Mouse (Mus musculus): ENCODE data around the gene Hoxa1.

Gene Hoxa1

DNA sequence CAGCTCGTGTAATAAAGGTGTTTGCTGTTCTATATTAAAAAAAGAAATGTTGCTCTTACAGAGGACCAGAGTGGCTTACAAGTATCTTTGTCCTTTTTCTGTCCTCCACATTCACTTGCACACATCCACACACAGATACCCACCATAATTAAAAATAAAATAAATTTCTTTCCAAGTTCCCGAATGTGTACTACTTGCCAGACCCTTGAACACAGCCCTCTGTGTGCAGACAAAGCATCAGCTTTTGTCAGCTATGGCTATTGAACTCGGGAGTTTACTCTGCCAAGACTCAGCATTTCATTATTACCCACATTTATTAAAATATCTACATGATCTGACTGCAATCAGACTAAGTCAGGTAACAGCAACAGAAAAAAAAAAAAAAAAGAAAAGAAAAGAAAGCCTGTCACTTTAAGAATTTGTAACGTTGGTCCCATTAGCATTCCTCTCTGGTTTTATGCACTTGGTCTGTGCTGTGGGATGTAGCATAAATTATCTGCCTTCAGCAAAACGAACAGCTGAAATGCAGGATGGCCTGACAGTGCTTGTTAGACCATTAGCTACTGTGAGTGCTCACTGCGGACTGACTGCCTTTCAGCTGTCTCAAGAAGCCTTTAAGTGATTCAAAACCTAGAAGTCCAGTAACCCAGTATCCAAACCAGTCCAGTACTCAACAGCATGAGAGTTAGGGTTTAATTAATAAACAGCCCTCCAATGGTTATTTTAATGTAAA is 39.0 kb downstream of the Hoxa1 start:
- in situ Hi-C loops (cut with MboI; ENCODE audit: unreplicated experiment in 2 of 2): no loop called here

- in situ Hi-C loops (cut with MboI; ENCODE audit: unreplicated experiment in 2 of 2): no loop called here
These were observed 42.2 kb downstream of the Hoxa1 start for GRCm38 (mm10) chr6:52115899-52116298.

DNA sequence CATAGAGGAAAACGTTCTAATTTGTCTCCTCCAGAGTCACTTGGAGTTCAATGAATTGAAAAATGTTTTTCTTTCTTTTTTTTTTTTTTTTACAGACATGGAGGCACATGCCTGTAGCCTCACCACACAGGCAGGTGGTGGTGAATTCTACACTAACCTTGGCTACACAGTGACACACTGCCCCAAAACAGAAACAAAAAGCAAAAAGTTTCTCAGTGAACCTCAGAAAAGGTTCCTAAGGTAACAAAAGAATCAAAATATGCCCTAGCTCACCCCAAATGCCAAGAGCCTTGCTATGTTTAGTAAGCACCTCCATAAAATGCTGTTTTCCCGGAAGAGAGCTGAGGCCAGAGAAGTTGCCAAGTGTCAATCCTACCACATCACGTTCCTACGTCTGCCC is 46.3 kb downstream of the Hoxa1 start:
- in situ Hi-C loops (cut with MboI; ENCODE audit: unreplicated experiment in 2 of 2): no loop called here

DNA sequence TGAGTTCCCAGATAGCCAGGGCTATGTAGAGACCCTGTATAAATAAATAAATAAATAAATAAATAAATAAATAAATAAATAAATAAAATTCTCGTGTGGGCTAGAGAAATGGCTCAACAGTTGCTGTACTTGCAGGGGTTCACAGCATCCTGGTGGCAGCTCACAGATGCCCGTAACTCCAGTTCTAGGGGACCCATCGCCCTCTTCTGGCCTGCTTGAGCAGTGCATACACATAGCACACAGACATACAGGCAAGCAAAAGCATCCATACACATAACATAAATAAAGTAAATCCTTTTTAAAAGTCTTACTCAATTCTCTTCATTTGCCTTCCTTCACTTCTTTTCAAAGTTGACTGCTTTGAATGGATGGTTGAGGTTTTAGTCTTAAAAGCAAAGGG is 50.7 kb downstream of the Hoxa1 start:
- in situ Hi-C loops (cut with MboI; ENCODE audit: unreplicated experiment in 2 of 2): no loop called here

DNA sequence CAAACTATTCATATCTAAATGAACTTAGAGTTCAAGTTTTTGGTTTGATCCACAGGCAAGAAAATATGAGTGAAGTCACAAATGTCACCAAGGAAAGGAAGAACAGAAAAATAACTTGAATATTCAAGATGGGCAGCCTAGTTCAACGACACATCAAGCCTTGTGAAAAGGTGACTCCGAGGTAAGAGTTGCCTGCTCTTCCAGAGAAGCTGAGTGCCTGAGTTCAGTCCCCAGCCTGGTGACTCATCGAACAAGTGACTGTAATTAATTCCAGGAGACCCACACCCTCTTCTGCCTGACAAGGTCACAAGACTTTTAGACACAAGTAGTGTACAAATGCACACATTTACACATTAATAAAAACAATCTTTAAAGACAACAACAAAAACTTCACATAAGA is 51.4 kb downstream of the Hoxa1 start:
- in situ Hi-C loops (cut with MboI; ENCODE audit: unreplicated experiment in 2 of 2): no loop called here

DNA sequence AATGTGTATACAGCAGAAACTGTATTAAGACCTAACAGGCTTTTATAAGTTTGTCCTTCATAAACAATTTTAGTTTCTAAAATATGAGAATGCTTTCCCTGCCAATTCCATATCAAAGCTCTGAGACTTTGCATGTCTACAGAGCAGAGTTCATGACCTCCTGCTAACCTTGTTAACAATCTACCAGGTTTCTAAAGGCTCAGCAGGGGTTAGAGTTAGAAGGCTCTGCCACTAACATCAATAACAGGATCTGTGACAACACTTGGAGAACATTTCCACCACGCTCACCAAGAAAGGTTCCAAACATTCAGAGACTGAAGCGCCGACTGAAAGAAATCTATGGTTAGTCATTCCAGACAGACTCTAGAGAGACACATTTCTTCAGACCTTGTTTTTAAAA is 51.9 kb downstream of the Hoxa1 start:
- in situ Hi-C loops (cut with MboI; ENCODE audit: unreplicated experiment in 2 of 2): no loop called here
